In the genomic region with DNA sequence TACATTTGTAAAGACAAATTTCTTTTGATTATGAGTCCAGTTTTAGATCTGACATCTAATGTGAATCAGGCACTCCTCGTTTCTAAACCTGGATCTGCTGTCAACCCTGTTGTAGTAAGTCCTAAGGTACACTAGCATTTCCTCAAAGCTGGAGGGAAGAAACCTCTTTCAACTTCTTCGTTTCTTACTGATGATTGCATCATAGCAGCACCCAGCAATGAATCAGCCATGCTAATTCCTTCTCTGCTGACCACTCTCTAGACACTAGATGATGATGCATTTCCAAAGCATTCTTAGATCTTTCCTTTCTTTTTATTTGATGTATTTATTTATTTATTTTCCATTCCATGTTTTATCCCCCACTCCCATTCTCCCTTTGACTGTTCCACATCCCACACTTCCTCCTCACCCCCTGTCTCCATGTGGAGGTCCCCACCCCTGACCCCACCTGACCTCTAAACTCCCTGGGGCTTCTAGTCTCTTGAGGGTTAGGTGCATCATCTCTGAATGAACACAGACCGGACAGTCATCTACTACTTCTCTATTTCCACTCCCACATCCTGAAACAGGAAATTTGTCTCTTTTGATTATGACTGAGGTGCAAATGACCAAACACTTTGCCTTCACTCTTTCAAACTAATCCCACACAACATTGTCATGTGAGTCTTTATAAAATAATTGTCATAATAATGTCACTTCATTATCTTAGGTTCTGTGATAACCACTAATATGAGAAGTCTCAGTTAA, we compare ENCODE assay signal across 36 mouse cellular contexts. TPM values are rescaled to one million over a fixed set of nuclear protein-coding genes. Genes with fewer than 3 reads are reported as not detected.
DNase-seq lines count a peak whose midpoint lies in the region; ATAC-seq and TF ChIP-seq lines count a peak whose summit lies in the region.
"Had no signal": no experiment of that assay in that cellular context is flagged by ENCODE, and none has a peak within 500 bp of the region (broad histone marks: within the 10 kb centered on the region; RNA-seq: fewer than 3 reads in every experiment).

No protein-coding gene starts in this region.

- H3K9me3 ChIP-seq in heart, embryonic 12.5 days (replicated peaks), result no peaks in the 10 kb centered on the region
- no peaks in the 10 kb centered on the region for H3K9me3 ChIP-seq in midbrain, embryonic 14.5 days (ENCODE audit: control insufficient read depth, low read length)
- H3K9me3 ChIP-seq: embryonic facial prominence, embryonic 10.5 days; heart, embryonic 13.5 days; limb, embryonic 12.5 days; midbrain, embryonic 10.5 days had no signal

- peak; percentile 18 for DNase-seq in lung, postnatal 25 days (ENCODE audit: low spot score)
- DNase-seq in lung, postnatal 10 days, result no peak
- DNase-seq in c-Kit-positive CD71-positive TER-119-positive erythroid progenitor cells, embryonic 14.5 days (ENCODE audit: low spot score), result no peak
- no peak for DNase-seq in midbrain, embryonic 14.5 days
- DNase-seq in thymus, postnatal 0 days (ENCODE audit: low spot score), result no peak
- DNase-seq: adrenal gland, postnatal 36 days; B cell, adult 2 months; cerebellum, adult 9-11 months; gastrocnemius, postnatal 14 days; heart, adult 18-20 months; kidney, adult 2 months; layer of hippocampus, adult 9-11 months; liver, postnatal 0 days; lung, postnatal 36 days; right cerebral cortex, postnatal 25 days; spleen, adult 18-20 months had no signal

- H3K4me2 ChIP-seq in heart, embryonic 12.5 days, result no peak overlapping the region
- no peak overlapping the region for H3K4me2 ChIP-seq in midbrain, embryonic 14.5 days (ENCODE audit: low read length)
- H3K4me2 ChIP-seq: heart, embryonic 13.5 days; hindbrain, embryonic 14.5 days; limb, embryonic 12.5 days; liver, embryonic 11.5 days had no signal

- WGBS in bone marrow, adult 2 months, result 4% methylated on average over 3 of the region's 3 CpGs
- 65% methylated on average over 3 of the region's 3 CpGs for WGBS in heart, embryonic 12.5 days
- 80% methylated on average over 3 of the region's 3 CpGs for WGBS in midbrain, embryonic 14.5 days

- H3K36me3 ChIP-seq in heart, embryonic 12.5 days, result no peaks in the 10 kb centered on the region
- H3K36me3 ChIP-seq in midbrain, embryonic 14.5 days (ENCODE audit: control insufficient read depth, insufficient read depth, low read length), result no peaks in the 10 kb centered on the region
- H3K36me3 ChIP-seq: embryonic facial prominence, embryonic 10.5 days; heart, embryonic 13.5 days; limb, embryonic 12.5 days; midbrain, embryonic 10.5 days had no signal

- no peak overlapping the region for H3K9ac ChIP-seq in heart, embryonic 12.5 days
- no peak overlapping the region for H3K9ac ChIP-seq in midbrain, embryonic 14.5 days (replicated peaks; ENCODE audit: low read length)
- H3K9ac ChIP-seq: heart, embryonic 13.5 days; hindbrain, embryonic 14.5 days; limb, embryonic 12.5 days; liver, postnatal 0 days had no signal

- H3K4me3 ChIP-seq in bone marrow, adult 2 months (replicated peaks; ENCODE audit: control insufficient read depth, low read depth, low read length), result no peak overlapping the region
- H3K4me3 ChIP-seq in heart, embryonic 12.5 days, result no peak overlapping the region
- no peak overlapping the region for H3K4me3 ChIP-seq in midbrain, embryonic 14.5 days (replicated peaks; ENCODE audit: low read depth, low read length)
- H3K4me3 ChIP-seq: embryonic facial prominence, embryonic 10.5 days; heart, embryonic 13.5 days; limb, embryonic 12.5 days; midbrain, embryonic 10.5 days had no signal

- TF ChIP-seq POLR2A in bone marrow, adult 2 months (IDR thresholded peaks at IDR 0.05; ENCODE audit: borderline replicate concordance, control insufficient read depth, low read depth, low read length), result no peak

- ATAC-seq in megakaryocyte, adult 5-6 weeks (ENCODE audit: poor library complexity, severe bottlenecking), result peak; percentile 99
- ATAC-seq in heart, embryonic 12.5 days (ENCODE audit: insufficient number of reproducible peaks, low FRiP score), result no peak
- ATAC-seq in midbrain, embryonic 14.5 days (ENCODE audit: low FRiP score, low TSS enrichment), result no peak
- ATAC-seq: forebrain, embryonic 16.5 days; inflammation-experienced regulatory T-cells, adult 6 months; liver, postnatal 0 days; Patski had no signal

- no peak for TF ChIP-seq CTCF in bone marrow, adult 2 months (IDR thresholded peaks at IDR 0.05; ENCODE audit: control insufficient read depth, insufficient read depth, low read length)

- H3K27ac ChIP-seq in bone marrow, adult 2 months (ENCODE audit: control insufficient read depth, insufficient read depth, low read depth, low read length, poor library complexity), result peak overlapping the region; percentile 76
- no peak overlapping the region for H3K27ac ChIP-seq in heart, embryonic 12.5 days (ENCODE audit: poor library complexity, severe bottlenecking)
- no peak overlapping the region for H3K27ac ChIP-seq in midbrain, embryonic 14.5 days (replicated peaks; ENCODE audit: low read depth, low read length)
- H3K27ac ChIP-seq: embryonic facial prominence, embryonic 10.5 days; heart, embryonic 13.5 days; hindbrain, embryonic 14.5 days; kidney, postnatal 0 days; limb, embryonic 12.5 days; midbrain, embryonic 10.5 days had no signal

- H3K27me3 ChIP-seq in heart, embryonic 12.5 days (replicated peaks), result no peaks in the 10 kb centered on the region
- H3K27me3 ChIP-seq in midbrain, embryonic 14.5 days (ENCODE audit: control insufficient read depth, insufficient read depth, low read length), result no peaks in the 10 kb centered on the region
- H3K27me3 ChIP-seq: heart, embryonic 13.5 days; limb, embryonic 12.5 days had no signal

- H3K4me1 ChIP-seq in bone marrow, adult 2 months (ENCODE audit: control insufficient read depth, insufficient read depth, low read length), result no peaks in the 10 kb centered on the region; the same call in 1 of the 2 replicates
- H3K4me1 ChIP-seq in heart, embryonic 12.5 days (replicated peaks), result no peaks in the 10 kb centered on the region
- no peaks in the 10 kb centered on the region for H3K4me1 ChIP-seq in midbrain, embryonic 14.5 days (ENCODE audit: control insufficient read depth, insufficient read depth, low read length)
- H3K4me1 ChIP-seq: embryonic facial prominence, embryonic 10.5 days; heart, embryonic 13.5 days; limb, embryonic 12.5 days; midbrain, embryonic 10.5 days had no signal

RNA-seq across cellular contexts. Expression of a gene that starts 9.4 kb away (rescaled TPM):
- 7.8 and 29.5 TPM in 2 replicates for polyA plus RNA-seq in bone marrow, adult 2 months (2011; ENCODE audit: insufficient read depth, insufficient read length, low replicate concordance, missing spikeins)
- total RNA-seq in megakaryocyte, adult 5-6 weeks (2015), result 178 and 181 TPM in 2 replicates
- 198 and 208 TPM in 2 replicates for total RNA-seq in megakaryocyte, adult 5-6 weeks (2017)
- polyA plus RNA-seq in heart, embryonic 12.5 days (2016; fragmentation: Nextera tagmentation; extraction: Ambion mirVana), result 0.21 and 0.33 TPM in 2 replicates
- polyA plus RNA-seq in midbrain, embryonic 14.5 days (2014; fragmentation: Nextera tagmentation; extraction: Ambion mirVana), result 0.11 and 1.1 TPM in 2 replicates
- polyA plus RNA-seq in thymus, postnatal 0 days (2015; fragmentation: Nextera tagmentation; extraction: Ambion mirVana), result 1.1 and 1.2 TPM in 2 replicates
- total RNA-seq: midbrain, postnatal 0 days had no signal
- polyA plus RNA-seq: inflammation-experienced regulatory T-cells, adult 6 months; Patski had no signal

RNA-seq across cellular contexts. Expression of a gene that starts 18.1 kb away (rescaled TPM):
- polyA plus RNA-seq in bone marrow, adult 2 months (2011; ENCODE audit: insufficient read depth, insufficient read length, low replicate concordance, missing spikeins), result not detected in 2 replicates
- total RNA-seq in megakaryocyte, adult 5-6 weeks (2015), result not detected in 2 replicates
- total RNA-seq in megakaryocyte, adult 5-6 weeks (2017), result not detected in 2 replicates
- polyA plus RNA-seq in heart, embryonic 12.5 days (2016; fragmentation: Nextera tagmentation; extraction: Ambion mirVana), result not detected in 2 replicates
- polyA plus RNA-seq in midbrain, embryonic 14.5 days (2014; fragmentation: Nextera tagmentation; extraction: Ambion mirVana), result not detected in 2 replicates
- polyA plus RNA-seq in thymus, postnatal 0 days (2015; fragmentation: Nextera tagmentation; extraction: Ambion mirVana), result 0.13 TPM in 1 of 2 replicates, not detected in the other
- total RNA-seq: adrenal gland, adult 18-20 months; adrenal gland, postnatal 36 days; gastrocnemius, postnatal 14 days; heart, adult 18-20 months; heart, postnatal 25 days; left cerebral cortex, postnatal 10 days; midbrain, postnatal 0 days had no signal
- polyA plus RNA-seq: cortical plate, adult 2 months; embryonic facial prominence, embryonic 10.5 days; forebrain, embryonic 16.5 days; heart, embryonic 13.5 days; hindbrain, embryonic 14.5 days; inflammation-experienced regulatory T-cells, adult 6 months; kidney, postnatal 0 days; large intestine, adult 2 months; limb, embryonic 12.5 days; liver, embryonic 11.5 days; liver, postnatal 0 days; midbrain, embryonic 10.5 days; midbrain, postnatal 0 days; Patski; urinary bladder, adult 2 months had no signal

RNA-seq across cellular contexts. Expression of a gene that starts 25.7 kb away (rescaled TPM):
- polyA plus RNA-seq in bone marrow, adult 2 months (2011; ENCODE audit: insufficient read depth, insufficient read length, low replicate concordance, missing spikeins), result not detected in 2 replicates
- total RNA-seq in megakaryocyte, adult 5-6 weeks (2015), result not detected in 2 replicates
- total RNA-seq in megakaryocyte, adult 5-6 weeks (2017), result 0.15 TPM in 1 of 2 replicates, not detected in the other
- polyA plus RNA-seq in heart, embryonic 12.5 days (2016; fragmentation: Nextera tagmentation; extraction: Ambion mirVana), result not detected in 2 replicates
- polyA plus RNA-seq in midbrain, embryonic 14.5 days (2014; fragmentation: Nextera tagmentation; extraction: Ambion mirVana), result not detected in 2 replicates
- polyA plus RNA-seq in thymus, postnatal 0 days (2015; fragmentation: Nextera tagmentation; extraction: Ambion mirVana), result not detected in 2 replicates
- total RNA-seq: adrenal gland, adult 18-20 months; adrenal gland, postnatal 36 days; gastrocnemius, postnatal 14 days; heart, adult 18-20 months; heart, postnatal 25 days; left cerebral cortex, postnatal 10 days; midbrain, postnatal 0 days had no signal
- polyA plus RNA-seq: embryonic facial prominence, embryonic 10.5 days; forebrain, embryonic 16.5 days; heart, embryonic 13.5 days; hindbrain, embryonic 14.5 days; inflammation-experienced regulatory T-cells, adult 6 months; kidney, postnatal 0 days; large intestine, adult 2 months; limb, embryonic 12.5 days; liver, embryonic 11.5 days; liver, postnatal 0 days; midbrain, embryonic 10.5 days; midbrain, postnatal 0 days; Patski had no signal

RNA-seq across cellular contexts. Expression of a gene that starts 33.7 kb away (rescaled TPM):
- polyA plus RNA-seq in bone marrow, adult 2 months (2011; ENCODE audit: insufficient read depth, insufficient read length, low replicate concordance, missing spikeins), result 6.0 and 10.9 TPM in 2 replicates
- 8.1 and 8.5 TPM in 2 replicates for total RNA-seq in megakaryocyte, adult 5-6 weeks (2015)
- total RNA-seq in megakaryocyte, adult 5-6 weeks (2017), result 13.7 and 19.6 TPM in 2 replicates
- polyA plus RNA-seq in heart, embryonic 12.5 days (2016; fragmentation: Nextera tagmentation; extraction: Ambion mirVana), result 0.09 and 0.21 TPM in 2 replicates
- not detected in 2 replicates for polyA plus RNA-seq in midbrain, embryonic 14.5 days (2014; fragmentation: Nextera tagmentation; extraction: Ambion mirVana)
- polyA plus RNA-seq in thymus, postnatal 0 days (2015; fragmentation: Nextera tagmentation; extraction: Ambion mirVana), result 1.1 and 1.2 TPM in 2 replicates
- polyA plus RNA-seq: forebrain, embryonic 16.5 days; limb, embryonic 12.5 days; midbrain, embryonic 10.5 days; Patski had no signal

RNA-seq across cellular contexts. Expression of a gene that starts 40.1 kb away (rescaled TPM):
- not detected in 2 replicates for polyA plus RNA-seq in bone marrow, adult 2 months (2011; ENCODE audit: insufficient read depth, insufficient read length, low replicate concordance, missing spikeins)
- not detected in 2 replicates for total RNA-seq in megakaryocyte, adult 5-6 weeks (2015)
- total RNA-seq in megakaryocyte, adult 5-6 weeks (2017), result not detected in 2 replicates
- not detected in 2 replicates for polyA plus RNA-seq in heart, embryonic 12.5 days (2016; fragmentation: Nextera tagmentation; extraction: Ambion mirVana)
- polyA plus RNA-seq in midbrain, embryonic 14.5 days (2014; fragmentation: Nextera tagmentation; extraction: Ambion mirVana), result 0.15 and 0.16 TPM in 2 replicates
- polyA plus RNA-seq in thymus, postnatal 0 days (2015; fragmentation: Nextera tagmentation; extraction: Ambion mirVana), result 0.22 TPM in 1 of 2 replicates, not detected in the other
- total RNA-seq: adrenal gland, adult 18-20 months; adrenal gland, postnatal 36 days; gastrocnemius, postnatal 14 days; heart, adult 18-20 months; heart, postnatal 25 days; left cerebral cortex, postnatal 10 days; midbrain, postnatal 0 days had no signal
- polyA plus RNA-seq: cortical plate, adult 2 months; heart, embryonic 13.5 days; inflammation-experienced regulatory T-cells, adult 6 months; kidney, adult 2 months; large intestine, adult 2 months; liver, postnatal 0 days; midbrain, postnatal 0 days; urinary bladder, adult 2 months had no signal
